Mouse (Mus musculus) cerebellum, adult 2 months (tissue): ENCODE data around the gene Plekhb1. TPM values are rescaled to one million over a fixed set of nuclear protein-coding genes. Genes with fewer than 3 reads are reported as not detected.

Source experiments
- DNase-seq, 2 experiments: peaks; one replicate each; pipeline ENCODE4 v3.0.0; 2021
- H3K27ac ChIP-seq: fragments of 200-500 bp; 2 replicates; pipeline ENCODE4 v1.5.1; 2012; ENCODE audit warnings: low read length, control low read depth, inconsistent platforms; ENCODE audit not compliant: insufficient read depth
- H3K27me3 ChIP-seq: fragments of 200-500 bp; 2 replicates; pipeline ENCODE4 v1.6.1; 2012; ENCODE audit warnings: inconsistent platforms, mild to moderate bottlenecking, low read length, moderate library complexity; ENCODE audit not compliant: control insufficient read depth, insufficient read depth
- H3K4me1 ChIP-seq: fragments of 200-500 bp; 2 replicates; pipeline ENCODE4 v1.6.1; 2011; ENCODE audit warnings: low read length; ENCODE audit not compliant: control insufficient read depth, insufficient read depth
- H3K4me3 ChIP-seq: fragments of 200-500 bp; replicated peaks from 2 replicates; pipeline ENCODE3; 2011; ENCODE audit warnings: mild to moderate bottlenecking, low read depth, low read length, control low read depth; ENCODE audit not compliant: insufficient read depth
- CTCF ChIP-seq: fragments of 200-500 bp; IDR thresholded peaks from 2 replicates; pipeline ENCODE4 v1.5.1; 2011; ENCODE audit warnings: low read depth, mild to moderate bottlenecking, control low read depth, low read length, moderate library complexity, borderline replicate concordance; ENCODE audit not compliant: insufficient read depth
- POLR2A ChIP-seq: fragments of 200-500 bp; IDR thresholded peaks from 2 replicates; pipeline ENCODE4 v1.6.1; 2011; ENCODE audit warnings: low read length, control low read depth, borderline replicate concordance; ENCODE audit not compliant: insufficient read depth
- WGBS: fragments of 180-500 bp; shearing (Covaris S2); methylation state at CpG from one replicate; pipeline ENCODE4 v1.1.7; 2018; 5-methylcytosine and 5-hydroxymethylcytosine counted together
- polyA plus RNA-seq: library from polyadenylated mRNA; depleted of rRNA; stranded (reverse); fragments of >200 nt; gene quantifications from 2 replicates; pipeline ENCODE4 v1.2.3, GENCODE M21; 2012

Gene Plekhb1
- polyA plus RNA-seq, 1 experiment: 1,066 TPM

DNA sequence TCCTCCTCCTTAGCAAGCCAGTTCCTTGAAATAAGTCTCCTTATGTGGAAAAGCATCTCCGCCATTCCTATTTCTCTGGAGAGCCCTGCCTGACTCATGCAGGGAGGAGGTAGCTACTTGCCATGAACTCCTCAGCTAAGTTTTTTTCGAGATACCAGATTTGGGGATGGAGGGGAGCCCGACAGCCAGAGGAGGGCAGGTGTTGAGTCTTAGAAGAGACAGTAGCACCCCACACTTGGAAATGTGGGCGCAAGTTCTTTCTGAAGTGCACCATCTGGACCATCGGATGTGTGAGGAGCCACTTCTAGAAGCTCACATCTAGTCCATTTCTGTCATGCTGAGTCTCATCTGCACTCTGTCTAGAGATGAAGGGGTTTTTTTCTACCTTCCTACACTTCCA, 8.4 kb upstream of the Plekhb1 start:
- no peak overlapping the region for H3K27ac ChIP-seq
- 83% methylated on average over 5 of the region's 5 CpGs for WGBS
- no peak for DNase-seq

GRCm38 (mm10) chr7:100663729-100664304, 1.6 kb upstream of the Plekhb1 start:
- TF ChIP-seq POLR2A: no peak
- TF ChIP-seq CTCF: no peak
- WGBS: 58% methylated on average over 11 of the region's 11 CpGs
- no peak overlapping the region for H3K4me3 ChIP-seq
- H3K4me1 ChIP-seq: no peaks in the 10 kb centered on the region
- no peak overlapping the region for H3K27ac ChIP-seq
- H3K27me3 ChIP-seq: no peaks in the 10 kb centered on the region
- DNase-seq: no peak

More for the DNA sequence above, 8.4 kb upstream of the Plekhb1 start:
- H3K27me3 ChIP-seq: no peaks in the 10 kb centered on the region
- H3K4me3 ChIP-seq: no peak overlapping the region
- no peaks in the 10 kb centered on the region for H3K4me1 ChIP-seq
- TF ChIP-seq POLR2A: no peak
- no peak for TF ChIP-seq CTCF

DNA sequence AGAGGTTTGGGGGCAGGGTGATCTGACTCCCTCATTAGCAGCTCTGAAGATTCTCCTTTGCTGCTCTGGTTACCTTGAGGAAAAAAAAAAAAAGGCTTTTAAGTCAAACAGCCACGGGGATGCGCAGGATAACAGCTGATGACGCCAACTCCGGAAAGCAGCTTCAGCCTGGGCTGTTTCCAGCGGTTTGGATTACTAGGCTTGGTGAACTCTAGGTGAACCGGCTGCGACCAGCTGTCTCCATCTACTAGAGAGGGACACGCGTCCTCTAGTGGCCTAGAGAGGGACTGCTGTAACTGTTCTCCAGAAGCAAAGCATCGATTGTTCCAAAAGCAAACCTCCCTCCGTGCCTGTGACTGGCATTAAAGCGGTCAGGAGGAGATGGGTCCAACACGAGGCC, 976 bp upstream of the Plekhb1 start:
- H3K4me1 ChIP-seq: no peaks in the 10 kb centered on the region
- H3K27me3 ChIP-seq: no peaks in the 10 kb centered on the region
- no peak overlapping the region for H3K27ac ChIP-seq
- WGBS: 1% methylated on average over 13 of the region's 13 CpGs
- peak; percentile 81 to 86 for DNase-seq
- TF ChIP-seq POLR2A: no peak
- peak; percentile 97 for TF ChIP-seq CTCF
- peak overlapping the region; percentile 41 for H3K4me3 ChIP-seq

DNA sequence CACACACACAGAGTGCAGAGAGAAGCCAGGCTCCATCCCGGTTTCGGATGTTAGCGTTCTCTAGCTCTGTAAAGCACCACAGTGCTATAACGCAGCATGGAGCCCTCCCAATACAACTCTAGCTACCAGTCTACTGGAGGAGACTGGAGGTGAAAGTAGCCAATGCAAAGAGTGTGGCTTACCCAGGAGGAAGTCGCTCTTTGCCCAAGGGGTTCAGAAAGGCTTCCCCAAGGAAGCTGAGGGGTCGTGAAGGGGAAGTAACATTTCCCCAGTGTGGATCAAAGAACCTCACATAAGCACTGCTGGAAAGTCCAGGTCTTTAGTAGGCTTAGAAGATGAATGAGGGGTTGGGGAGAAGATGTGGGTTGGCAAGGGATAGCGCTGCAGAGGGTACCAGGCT, 950 bp downstream of the Plekhb1 start:
- Histone ChIP-seq H3K4me1 (no peaks in the 10 kb centered on the region), H3K27ac (no peak overlapping the region), H3K4me3 (no peak overlapping the region), H3K27me3 (no peaks in the 10 kb centered on the region)
- DNase-seq: no peak
- WGBS: 87% methylated on average over 7 of the region's 7 CpGs
- no peak for TF ChIP-seq POLR2A
- TF ChIP-seq CTCF: no peak

DNA sequence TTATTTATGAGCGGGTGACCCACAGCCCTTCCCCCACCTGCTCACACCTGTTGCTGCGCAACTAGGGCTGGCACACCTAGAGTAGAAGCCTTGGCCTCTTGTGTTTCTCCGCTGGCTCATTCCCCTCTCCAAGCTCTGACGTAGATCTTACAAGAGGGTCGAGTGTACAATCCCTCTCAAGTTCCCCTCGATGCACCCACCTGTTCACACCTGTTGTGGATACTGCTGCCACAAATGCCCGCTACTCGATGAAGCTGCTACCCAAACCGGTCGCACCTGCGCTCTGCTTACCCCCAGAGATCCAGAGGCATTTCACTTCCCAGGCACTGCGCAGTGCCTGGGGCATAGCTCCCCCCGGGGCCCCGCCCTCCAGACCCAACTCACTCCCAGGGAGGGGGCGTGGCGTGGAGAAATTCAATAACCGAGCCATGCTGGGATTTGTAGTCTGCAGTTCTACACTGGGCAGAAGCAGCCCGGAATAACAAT, 4.1 kb downstream of the Plekhb1 start:
- H3K27me3 ChIP-seq: no peaks in the 10 kb centered on the region
- no peak for DNase-seq
- no peak overlapping the region for H3K27ac ChIP-seq
- H3K4me1 ChIP-seq: no peaks in the 10 kb centered on the region
- peak overlapping the region; percentile 22 for H3K4me3 ChIP-seq
- TF ChIP-seq CTCF: no peak
- no peak for TF ChIP-seq POLR2A
- 27% methylated on average over 18 of the region's 18 CpGs for WGBS

- 40% methylated on average over 5 of the region's 5 CpGs for WGBS
- Histone ChIP-seq H3K4me1 (no peaks in the 10 kb centered on the region), H3K27ac (peak overlapping the region; percentile 89; the same call in 1 of the 2 replicates), H3K27me3 (no peaks in the 10 kb centered on the region), H3K4me3 (peak overlapping the region; percentile 55)
- DNase-seq: peak; percentile 28 to 45
- no peak for TF ChIP-seq CTCF
- no peak for TF ChIP-seq POLR2A
These were observed 5.5 kb downstream of the Plekhb1 start for GRCm38 (mm10) chr7:100656739-100657138.

DNA sequence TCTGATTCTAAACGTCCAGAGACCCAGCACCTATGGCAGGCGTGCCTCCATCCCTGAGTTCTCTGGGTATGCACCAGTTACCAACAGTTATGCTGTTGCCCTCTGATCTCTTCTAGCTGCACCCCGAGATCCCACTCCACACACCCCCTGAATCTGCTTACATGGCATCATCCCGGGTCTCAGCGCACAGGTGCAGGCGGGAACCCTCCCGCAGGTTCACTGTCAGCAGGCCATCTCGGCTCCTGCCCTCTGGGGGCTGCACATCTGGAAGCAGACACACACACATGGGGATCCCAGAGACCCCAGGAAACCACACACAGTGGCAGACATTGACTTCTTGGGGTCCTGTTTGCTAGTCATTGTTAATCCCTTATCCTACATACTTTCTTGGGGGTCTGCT, 7.8 kb downstream of the Plekhb1 start:
- Histone ChIP-seq H3K27ac (peak overlapping the region; percentile 63; the same call in 1 of the 2 replicates), H3K4me3 (no peak overlapping the region), H3K27me3 (no peaks in the 10 kb centered on the region), H3K4me1 (0 out of 2 replicates have a peak, but pooled peaks cover 4% of the 10 kb centered on the region)
- DNase-seq: peak in 1 of 2 experiments; percentile 7
- TF ChIP-seq CTCF (no peak), POLR2A (no peak)
- WGBS: 82% methylated on average over 8 of the region's 8 CpGs
